Mouse (Mus musculus) intestine, embryonic 14.5 days (tissue): ENCODE measurements around the gene Jmjd1c. TPM values are rescaled to one million over a fixed set of nuclear protein-coding genes. Genes with fewer than 3 reads are reported as not detected.
A peak's percentile ranks its signal among the peaks of the same experiment; 100 is the strongest.

ENCODE experiments used
- ATAC-seq: fragments of 200-750 bp; cut with Nextera tagmentation; replicated peaks from 2 replicates; pipeline ENCODE4 v1.8.0; 2017; ENCODE audit warnings: low read depth, moderate number of reproducible peaks, moderate TSS enrichment, moderate library complexity; ENCODE audit not compliant: low FRiP score, low TSS enrichment
- DNase-seq: peaks from one replicate; pipeline ENCODE4 v3.0.0-alpha.2; 2018; ENCODE audit warnings: low spot score
- H3K27ac ChIP-seq: fragments of 300-500 bp; sonication (generic); 2 replicates; pipeline ENCODE4 v1.5.1; 2014; ENCODE audit warnings: low read depth, mild to moderate bottlenecking, control low read depth
- H3K27me3 ChIP-seq: fragments of 300-500 bp; sonication (generic); replicated peaks from 2 replicates; pipeline ENCODE4 v1.6.1; 2014; ENCODE audit warnings: low read length, control low read depth; ENCODE audit not compliant: control insufficient read depth, insufficient read depth
- H3K36me3 ChIP-seq: fragments of 300-500 bp; sonication (generic); 2 replicates; pipeline ENCODE4 v1.6.1; 2014; ENCODE audit warnings: low read length, control low read depth; ENCODE audit not compliant: control insufficient read depth, insufficient read depth
- H3K4me1 ChIP-seq: fragments of 300-500 bp; sonication (generic); replicated peaks from 2 replicates; pipeline ENCODE4 v1.6.1; 2014; ENCODE audit warnings: low read length, control low read depth, mixed read lengths; ENCODE audit not compliant: control insufficient read depth, insufficient read depth
- H3K4me2 ChIP-seq: fragments of 300-500 bp; sonication (generic); 2 replicates; pipeline ENCODE4 v1.6.1; 2014; ENCODE audit warnings: low read length
- H3K4me3 ChIP-seq: fragments of 300-500 bp; sonication (generic); 2 replicates; pipeline ENCODE4 v1.5.1; 2014; ENCODE audit warnings: low read depth, low read length, control low read depth, mixed read lengths
- H3K9ac ChIP-seq: fragments of 300-500 bp; sonication (generic); 2 replicates; pipeline ENCODE4 v1.6.1; 2014; ENCODE audit warnings: mild to moderate bottlenecking, low read length
- H3K9me3 ChIP-seq: fragments of 300-500 bp; sonication (generic); 2 replicates; pipeline ENCODE4 v1.6.1; 2016; ENCODE audit warnings: low read length, control low read depth; ENCODE audit not compliant: control insufficient read depth
- WGBS: fragments of 180-500 bp; shearing (Covaris S2); extraction: QIAGEN DNeasy Blood & Tissue Kit; methylation state at CpG from one replicate; pipeline ENCODE4 v1.1.7; 2014; 5-methylcytosine and 5-hydroxymethylcytosine counted together
- polyA plus RNA-seq: library from polyadenylated mRNA; unstranded; fragments of >200 nt; fragmentation: Nextera tagmentation; extraction: Ambion mirVana; gene quantifications from 2 replicates; pipeline ENCODE4 v1.2.1, GENCODE M21; 2014

Gene Jmjd1c
- polyA plus RNA-seq: 43.6 and 47.5 TPM in 2 replicates

DNA sequence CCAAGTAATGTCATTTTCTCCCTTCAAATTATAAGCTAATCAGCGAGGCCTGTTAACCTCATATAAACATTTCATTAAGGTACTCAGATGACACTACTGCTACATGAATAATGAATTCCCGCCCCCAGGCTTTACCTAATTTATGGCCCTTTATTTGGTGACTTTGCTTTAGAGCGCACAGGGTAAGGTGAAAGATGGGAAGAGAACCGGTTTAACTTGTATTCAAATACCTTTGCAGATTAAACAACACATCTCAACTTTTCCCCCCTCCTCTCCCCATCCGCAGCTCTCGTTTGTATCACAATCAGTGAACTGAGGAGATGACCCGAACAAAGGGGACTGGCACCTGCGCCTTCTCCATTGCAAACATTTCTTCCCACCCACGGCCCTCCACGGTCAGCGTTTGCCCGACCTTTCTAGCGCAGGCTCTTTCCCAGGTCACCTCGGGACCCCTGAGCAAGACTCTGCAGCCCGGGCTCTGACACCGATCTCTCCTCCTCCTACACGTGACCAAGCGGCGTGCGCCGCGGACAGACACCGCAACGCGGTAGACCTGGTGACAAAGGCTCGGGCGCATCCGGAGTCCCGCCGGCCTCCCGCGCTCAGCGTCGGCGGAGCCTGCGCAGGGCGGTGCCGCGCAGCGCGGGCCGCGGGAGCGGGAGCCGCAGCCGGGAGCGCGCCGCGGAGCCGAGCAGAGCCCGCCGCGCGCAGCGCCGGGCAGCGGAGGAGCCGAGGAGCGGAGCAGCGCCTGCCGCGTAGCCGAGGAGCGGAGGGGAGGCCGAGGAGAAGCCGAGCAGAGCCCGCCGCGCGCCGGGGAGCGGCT is at the start of gene Jmjd1c:
Gene Jmjd1c, plus strand, starts transcription at position 328 of the 823 bp plus-strand sequence.
- no peaks in the 10 kb centered on the region for H3K27me3 ChIP-seq

DNA sequence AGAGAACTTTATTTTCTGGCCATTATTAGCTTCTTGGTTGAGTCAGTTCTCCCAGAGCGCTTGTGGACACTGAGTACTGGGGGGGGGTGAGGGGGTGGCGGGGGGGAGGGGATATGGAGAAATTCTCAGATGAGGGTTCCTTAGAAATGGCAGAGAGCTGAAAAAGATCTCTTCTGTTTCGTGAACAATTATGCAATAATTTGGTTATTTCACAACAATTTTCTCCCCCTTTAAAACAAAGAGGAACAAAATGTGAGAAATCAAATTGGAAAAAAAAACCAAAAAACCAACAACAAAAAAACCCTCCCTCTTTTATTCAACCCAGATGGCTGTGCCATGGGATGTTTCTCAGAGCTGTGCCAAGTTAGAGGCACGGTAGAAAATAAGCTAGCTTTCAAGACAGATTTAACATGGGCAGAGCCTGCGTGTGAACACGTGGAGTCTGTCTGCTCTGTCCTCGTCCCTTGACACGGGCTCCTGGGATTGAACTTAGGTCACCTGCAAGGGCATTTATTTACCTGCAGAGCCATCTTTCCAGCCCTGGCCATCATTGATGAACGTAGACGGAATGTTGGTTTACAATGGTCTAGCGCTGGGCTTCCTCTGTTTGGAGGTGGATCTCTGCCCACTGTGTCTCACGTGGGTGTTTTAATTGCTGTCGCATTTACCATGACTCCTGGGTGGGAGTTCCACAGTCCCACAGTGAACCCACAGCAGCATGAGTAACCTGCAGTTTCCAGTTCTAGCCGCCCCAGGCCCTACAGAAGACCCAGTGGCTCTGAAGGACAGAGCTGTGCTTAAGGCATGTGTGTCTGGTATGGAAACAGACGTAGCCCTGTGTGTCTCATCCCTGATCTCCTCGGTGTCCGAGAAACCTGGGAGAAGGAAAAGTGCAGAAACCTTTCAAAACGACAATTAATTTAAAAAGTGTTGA is 47.9 kb upstream of the Jmjd1c start:
- no peak for DNase-seq
- WGBS: 62% methylated on average over 18 of the region's 18 CpGs
- peaks cover 24% of the 10 kb centered on the region for H3K4me1 ChIP-seq

More for the DNA sequence above, at the start of gene Jmjd1c:
- H3K4me2 ChIP-seq: peak within 1 kb of the TSS; percentile 83
- H3K9me3 ChIP-seq: 0 out of 2 replicates have a peak, but pooled peaks cover 2% of the 10 kb centered on the region
- DNase-seq (peak; percentile 91), ATAC-seq (peak; percentile 85)
- peak within 1 kb of the TSS; percentile 90 for H3K4me3 ChIP-seq
- WGBS: 2% methylated on average over 57 of the region's 73 CpGs
- H3K4me1 ChIP-seq: peaks cover 25% of the 10 kb centered on the region
- peak within 1 kb of the TSS; percentile 99 for H3K27ac ChIP-seq
- H3K9ac ChIP-seq: peak within 1 kb of the TSS; percentile 100
- no peaks in the 10 kb centered on the region for H3K36me3 ChIP-seq

GRCm38 (mm10) chr10:67048871-67049615 is 46.9 kb upstream of the Jmjd1c start:
- ATAC-seq (no peak), DNase-seq (no peak)
- no peak overlapping the region for H3K9ac ChIP-seq
- H3K27me3 ChIP-seq: no peaks in the 10 kb centered on the region
- WGBS: 86% methylated on average over 13 of the region's 13 CpGs
- H3K4me3 ChIP-seq: no peak overlapping the region
- 0 out of 2 replicates have a peak overlapping the region, but pooled peaks have one; percentile 38 for H3K27ac ChIP-seq
- H3K9me3 ChIP-seq: no peaks in the 10 kb centered on the region
- no peak overlapping the region for H3K4me2 ChIP-seq
- peaks cover 31% of the 10 kb centered on the region for H3K4me1 ChIP-seq
- H3K36me3 ChIP-seq: no peaks in the 10 kb centered on the region

More for the DNA sequence above, 47.9 kb upstream of the Jmjd1c start:
- Histone ChIP-seq H3K9ac (no peak overlapping the region), H3K27ac (peak overlapping the region; percentile 38; the same call in 1 of the 2 replicates), H3K4me2 (no peak overlapping the region), H3K4me3 (no peak overlapping the region), H3K9me3 (no peaks in the 10 kb centered on the region), H3K36me3 (no peaks in the 10 kb centered on the region), H3K27me3 (no peaks in the 10 kb centered on the region)
- ATAC-seq: no peak

- ATAC-seq (no peak), DNase-seq (no peak)
- Histone ChIP-seq H3K27me3 (no peaks in the 10 kb centered on the region), H3K4me2 (no peak overlapping the region), H3K4me3 (no peak overlapping the region), H3K27ac (no peak overlapping the region), H3K9ac (no peak overlapping the region), H3K36me3 (no peaks in the 10 kb centered on the region), H3K9me3 (no peaks in the 10 kb centered on the region), H3K4me1 (peaks cover 31% of the 10 kb centered on the region)
- WGBS: 91% methylated on average over 7 of the region's 7 CpGs
Observed at GRCm38 (mm10) chr10:67049621-67050020, 46.3 kb upstream of the Jmjd1c start.

- Histone ChIP-seq H3K27me3 (no peaks in the 10 kb centered on the region), H3K9me3 (no peaks in the 10 kb centered on the region), H3K9ac (no peak overlapping the region), H3K4me3 (no peak overlapping the region), H3K4me1 (peaks cover 33% of the 10 kb centered on the region), H3K4me2 (no peak overlapping the region), H3K27ac (no peak overlapping the region), H3K36me3 (no peaks in the 10 kb centered on the region)
- ATAC-seq (no peak), DNase-seq (no peak)
- WGBS: 73% methylated on average over 6 of the region's 7 CpGs
Observed at GRCm38 (mm10) chr10:67050766-67051165, 45.2 kb upstream of the Jmjd1c start.

- ATAC-seq (no peak), DNase-seq (no peak)
- Histone ChIP-seq H3K9me3 (no peaks in the 10 kb centered on the region), H3K27ac (no peak overlapping the region), H3K36me3 (no peaks in the 10 kb centered on the region), H3K4me1 (peaks cover 36% of the 10 kb centered on the region), H3K4me3 (no peak overlapping the region), H3K4me2 (no peak overlapping the region), H3K27me3 (no peaks in the 10 kb centered on the region), H3K9ac (no peak overlapping the region)
- WGBS: 80% methylated on average over 5 of the region's 5 CpGs
Observed at GRCm38 (mm10) chr10:67051466-67051865, 44.5 kb upstream of the Jmjd1c start.

GRCm38 (mm10) chr10:67052429-67052828 is 43.5 kb upstream of the Jmjd1c start:
- no peak for ATAC-seq
- no peak overlapping the region for H3K4me3 ChIP-seq
- peaks cover 37% of the 10 kb centered on the region for H3K4me1 ChIP-seq
- H3K9ac ChIP-seq: no peak overlapping the region
- no peaks in the 10 kb centered on the region for H3K9me3 ChIP-seq
- no peaks in the 10 kb centered on the region for H3K27me3 ChIP-seq
- 61% methylated on average over 9 of the region's 9 CpGs for WGBS
- H3K4me2 ChIP-seq: no peak overlapping the region
- no peaks in the 10 kb centered on the region for H3K36me3 ChIP-seq
- no peak for DNase-seq
- H3K27ac ChIP-seq: peak overlapping the region; percentile 1; the same call in 1 of the 2 replicates

DNA sequence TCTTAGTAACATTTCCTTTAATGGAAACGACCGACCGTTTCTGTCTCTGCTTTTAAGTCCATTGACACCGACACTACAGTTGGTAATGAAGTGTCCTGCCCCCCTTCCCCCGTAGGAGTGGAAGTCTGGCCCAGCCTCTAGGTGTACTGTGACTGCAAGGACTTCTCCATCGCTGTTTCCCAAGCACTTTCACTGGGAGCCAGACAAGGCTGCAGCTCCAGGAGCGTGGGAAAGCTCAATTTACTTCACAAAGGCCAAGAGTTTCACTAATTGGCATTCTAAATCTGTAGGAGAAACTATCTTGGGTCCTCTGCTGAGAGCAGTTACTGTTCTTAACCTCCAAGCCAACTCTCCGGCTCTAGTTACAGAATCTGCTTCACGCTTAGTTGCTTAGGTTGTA is 42.5 kb upstream of the Jmjd1c start:
- no peaks in the 10 kb centered on the region for H3K9me3 ChIP-seq
- no peak; the same call in 1 of the 2 replicates for ATAC-seq
- 32% methylated on average over 9 of the region's 9 CpGs for WGBS
- H3K4me3 ChIP-seq: no peak overlapping the region
- peak overlapping the region; percentile 54 for H3K27ac ChIP-seq
- H3K9ac ChIP-seq: no peak overlapping the region
- peaks cover 33% of the 10 kb centered on the region for H3K4me1 ChIP-seq
- H3K27me3 ChIP-seq: no peaks in the 10 kb centered on the region
- H3K4me2 ChIP-seq: no peak overlapping the region
- no peak for DNase-seq
- no peaks in the 10 kb centered on the region for H3K36me3 ChIP-seq
